Mouse (Mus musculus) liver, embryonic 14.5 days (tissue): ENCODE data around the gene 9230104L09Rik.

Experiments used
- CTCF ChIP-seq: IDR thresholded peaks from 2 replicates; pipeline ENCODE4 v1.5.1; 2016; ENCODE audit warnings: antibody characterized with exemption, low read depth, control low read depth
- EP300 ChIP-seq: IDR thresholded peaks from 2 replicates; pipeline ENCODE4 v1.6.1; 2016; ENCODE audit warnings: antibody characterized with exemption, low read depth

- TF ChIP-seq CTCF (no peak), EP300 (no peak)
Measured at GRCm38 (mm10) chr2:148806696-148807095, 58.1 kb downstream of the 9230104L09Rik start.
